Mouse (Mus musculus) cortical plate, adult 2 months (tissue): ENCODE data around the gene Syde2.

Experiments
- CTCF ChIP-seq: fragments of 200-500 bp; IDR thresholded peaks from 2 replicates; pipeline ENCODE4 v1.5.1; 2011; ENCODE audit warnings: mild to moderate bottlenecking, control low read depth, low read length; ENCODE audit not compliant: insufficient read depth; ENCODE audit errors: extremely low read depth
- POLR2A ChIP-seq: fragments of 200-500 bp; IDR thresholded peaks from 2 replicates; pipeline ENCODE4 v1.6.1; 2011; ENCODE audit warnings: mild to moderate bottlenecking, low read length, control low read depth; ENCODE audit not compliant: insufficient read depth; ENCODE audit errors: extremely low read depth

DNA sequence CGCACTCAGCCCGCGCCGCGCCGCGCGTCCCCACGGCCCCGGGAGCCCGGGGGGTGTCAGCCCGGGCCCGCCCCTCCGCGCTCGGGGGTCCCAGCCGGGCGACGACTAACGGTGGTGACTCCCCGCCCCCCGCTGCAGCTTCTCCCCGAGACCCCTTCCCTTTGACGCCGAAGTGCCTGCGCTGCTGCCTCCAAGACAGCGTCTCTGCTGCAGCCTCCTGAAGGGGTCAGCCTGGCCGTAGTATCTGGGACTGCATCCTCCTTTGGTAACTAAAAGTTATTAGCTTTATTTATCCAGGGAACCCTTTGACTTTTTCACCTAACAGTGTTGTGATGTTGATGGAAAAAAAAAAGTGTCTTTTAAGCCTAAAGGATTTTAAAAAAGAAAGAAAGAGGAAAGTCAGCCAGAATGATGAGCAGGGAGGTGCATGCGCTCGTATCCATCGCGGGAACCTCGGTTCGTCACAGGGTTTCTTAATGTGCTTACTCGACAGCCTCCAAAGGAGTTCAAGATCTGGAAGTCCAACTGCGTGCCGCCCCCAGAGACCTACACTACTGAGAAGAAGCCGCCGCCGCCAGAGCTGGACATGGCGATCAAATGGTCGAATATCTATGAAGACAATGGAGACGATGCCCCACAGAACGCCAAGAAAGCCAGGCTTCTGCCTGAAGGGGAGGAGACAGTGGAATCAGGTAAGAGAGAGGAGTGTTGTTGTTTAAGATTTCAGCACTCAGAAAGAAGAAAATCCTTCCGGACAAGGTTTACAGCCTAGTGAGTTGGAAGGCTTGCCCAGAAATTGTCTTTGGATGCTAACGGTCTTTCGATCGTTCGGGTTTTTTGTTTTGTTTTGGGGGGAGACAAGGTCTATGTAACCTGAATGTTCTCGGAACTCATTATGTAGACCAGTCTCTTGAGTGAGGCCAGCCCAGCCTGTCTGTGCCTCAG is 49.0 kb upstream of the Syde2 start:
- no peak for TF ChIP-seq POLR2A
- no peak for TF ChIP-seq CTCF
